Mouse (Mus musculus) forebrain, embryonic 13.5 days (tissue): ENCODE measurements around the gene Fam184a. TPM values are rescaled to one million over a fixed set of nuclear protein-coding genes. Genes with fewer than 3 reads are reported as not detected.
"Not testable (repeated sequence)": the region's sequence is repeated elsewhere in the genome, so short reads cannot be mapped to it uniquely, and the experiment has no call there.

Source experiments
- ATAC-seq: fragments of 200-750 bp; cut with Nextera tagmentation; 2 replicates; pipeline ENCODE4 v1.8.0; 2017
- H3K27ac ChIP-seq: fragments of 300-500 bp; sonication (generic); 2 replicates; pipeline ENCODE4 v1.5.1; 2015; ENCODE audit warnings: inconsistent platforms, mild to moderate bottlenecking, moderate library complexity
- H3K27me3 ChIP-seq: fragments of 300-500 bp; sonication (generic); 2 replicates; pipeline ENCODE4 v1.6.1; 2015; ENCODE audit warnings: mild to moderate bottlenecking, inconsistent platforms
- H3K36me3 ChIP-seq: fragments of 300-500 bp; sonication (generic); 2 replicates; pipeline ENCODE4 v1.6.1; 2015; ENCODE audit warnings: mild to moderate bottlenecking, inconsistent platforms; ENCODE audit not compliant: poor library complexity, severe bottlenecking
- H3K4me1 ChIP-seq: fragments of 300-500 bp; sonication (generic); 2 replicates; pipeline ENCODE4 v1.6.1; 2015; ENCODE audit warnings: inconsistent platforms
- H3K4me2 ChIP-seq: fragments of 300-500 bp; sonication (generic); 2 replicates; pipeline ENCODE4 v1.6.1; 2015; ENCODE audit warnings: inconsistent platforms, mild to moderate bottlenecking, moderate library complexity
- H3K4me3 ChIP-seq: fragments of 300-500 bp; sonication (generic); 2 replicates; pipeline ENCODE4 v1.5.1; 2015; ENCODE audit warnings: mild to moderate bottlenecking, inconsistent platforms
- H3K9ac ChIP-seq: fragments of 300-500 bp; sonication (generic); 2 replicates; pipeline ENCODE4 v1.6.1; 2015; ENCODE audit warnings: mild to moderate bottlenecking, inconsistent platforms
- H3K9me3 ChIP-seq: fragments of 300-500 bp; sonication (generic); replicated peaks from 2 replicates; pipeline ENCODE4 v1.6.1; 2016; ENCODE audit warnings: inconsistent platforms
- WGBS: fragments of 180-500 bp; shearing (Covaris S2); methylation state at CpG from one replicate; pipeline ENCODE4 v1.1.7; 2015; 5-methylcytosine and 5-hydroxymethylcytosine counted together
- polyA plus RNA-seq: library from polyadenylated mRNA; unstranded; fragments of >200 nt; fragmentation: Nextera tagmentation; extraction: Ambion mirVana; gene quantifications from 2 replicates; pipeline ENCODE4 v1.2.1, GENCODE M21; 2015

Fam184a gene
- polyA plus RNA-seq, 1 experiment from 2014 or later, result 4.7 TPM

GRCm38 (mm10) chr10:53687888-53688287, 63.0 kb downstream of the Fam184a start:
- no peak for ATAC-seq
- Histone ChIP-seq H3K27me3 (no peaks in the 10 kb centered on the region), H3K9ac (no peak overlapping the region), H3K9me3 (no peaks in the 10 kb centered on the region), H3K27ac (no peak overlapping the region), H3K4me2 (no peak overlapping the region), H3K4me1 (no peaks in the 10 kb centered on the region), H3K4me3 (no peak overlapping the region), H3K36me3 (no peaks in the 10 kb centered on the region)
- 79% methylated on average over 5 of the region's 5 CpGs for WGBS

GRCm38 (mm10) chr10:53685806-53686205, 65.1 kb downstream of the Fam184a start:
- WGBS, result 88% methylated on average over 3 of the region's 3 CpGs
- Histone ChIP-seq H3K36me3 (no peaks in the 10 kb centered on the region), H3K9me3 (no peaks in the 10 kb centered on the region), H3K4me1 (no peaks in the 10 kb centered on the region), H3K9ac (no peak overlapping the region), H3K4me2 (no peak overlapping the region), H3K4me3 (no peak overlapping the region), H3K27me3 (no peaks in the 10 kb centered on the region), H3K27ac (no peak overlapping the region)
- no peak for ATAC-seq

- Histone ChIP-seq H3K4me2 (no peak overlapping the region), H3K27ac (no peak overlapping the region), H3K36me3 (no peaks in the 10 kb centered on the region), H3K9me3 (no peaks in the 10 kb centered on the region), H3K4me1 (no peaks in the 10 kb centered on the region), H3K4me3 (no peak overlapping the region), H3K9ac (no peak overlapping the region), H3K27me3 (no peaks in the 10 kb centered on the region)
- 78% methylated on average over 5 of the region's 5 CpGs for WGBS
- ATAC-seq, result no peak
Observed at GRCm38 (mm10) chr10:53683226-53683625, 67.7 kb downstream of the Fam184a start.

GRCm38 (mm10) chr10:53679690-53680557, 71.0 kb downstream of the Fam184a start:
- ATAC-seq, result no peak
- WGBS, result 57% methylated on average over 6 of the region's 6 CpGs
- no peaks in the 10 kb centered on the region for H3K9me3 ChIP-seq
- H3K27me3 ChIP-seq, result no peaks in the 10 kb centered on the region
- H3K27ac ChIP-seq, result no peak overlapping the region
- H3K36me3 ChIP-seq, result 0 out of 2 replicates have a peak, but pooled peaks cover 4% of the 10 kb centered on the region
- no peak overlapping the region for H3K4me3 ChIP-seq
- no peaks in the 10 kb centered on the region for H3K4me1 ChIP-seq
- no peak overlapping the region for H3K4me2 ChIP-seq
- H3K9ac ChIP-seq, result no peak overlapping the region

GRCm38 (mm10) chr10:53661788-53662187, 89.1 kb downstream of the Fam184a start:
- Histone ChIP-seq H3K27ac (no peak overlapping the region), H3K9ac (no peak overlapping the region), H3K4me3 (no peak overlapping the region), H3K4me2 (no peak overlapping the region), H3K4me1 (no peaks in the 10 kb centered on the region), H3K36me3 (no peaks in the 10 kb centered on the region), H3K9me3 (no peaks in the 10 kb centered on the region), H3K27me3 (no peaks in the 10 kb centered on the region)
- WGBS, result 83% methylated on average over 4 of the region's 4 CpGs
- no peak for ATAC-seq

- not testable (repeated sequence) for ATAC-seq, H3K4me3 ChIP-seq, H3K27ac ChIP-seq, H3K36me3 ChIP-seq, H3K4me1 ChIP-seq, H3K27me3 ChIP-seq, H3K4me2 ChIP-seq, H3K9ac ChIP-seq, H3K9me3 ChIP-seq
- 86% methylated on average over 5 of the region's 5 CpGs for WGBS
Observed at GRCm38 (mm10) chr10:53654239-53654638, 96.7 kb downstream of the Fam184a start.

GRCm38 (mm10) chr10:53650683-53651082, 100.2 kb downstream of the Fam184a start:
- no peak for ATAC-seq
- no peaks in the 10 kb centered on the region for H3K4me1 ChIP-seq
- H3K4me2 ChIP-seq, result no peak overlapping the region
- no peak overlapping the region for H3K4me3 ChIP-seq
- no peak overlapping the region for H3K9ac ChIP-seq
- H3K9me3 ChIP-seq, result no peaks in the 10 kb centered on the region
- H3K27me3 ChIP-seq, result no peaks in the 10 kb centered on the region
- no peaks in the 10 kb centered on the region for H3K36me3 ChIP-seq
- no peak overlapping the region for H3K27ac ChIP-seq
- 76% methylated on average over 2 of the region's 2 CpGs for WGBS

GRCm38 (mm10) chr10:53641507-53641906, 109.4 kb downstream of the Fam184a start:
- Histone ChIP-seq H3K9ac (no peak overlapping the region), H3K27me3 (no peaks in the 10 kb centered on the region), H3K36me3 (no peaks in the 10 kb centered on the region), H3K4me3 (no peak overlapping the region), H3K27ac (no peak overlapping the region), H3K4me1 (no peaks in the 10 kb centered on the region), H3K4me2 (no peak overlapping the region), H3K9me3 (no peaks in the 10 kb centered on the region)
- ATAC-seq, result peak; percentile 77

- no peaks in the 10 kb centered on the region for H3K27me3 ChIP-seq
- H3K4me3 ChIP-seq, result no peak overlapping the region
- H3K36me3 ChIP-seq, result no peaks in the 10 kb centered on the region
- no peaks in the 10 kb centered on the region for H3K9me3 ChIP-seq
- WGBS, result 89% methylated on average over 13 of the region's 13 CpGs
- H3K27ac ChIP-seq, result no peak overlapping the region
- no peaks in the 10 kb centered on the region for H3K4me1 ChIP-seq
- no peak overlapping the region for H3K9ac ChIP-seq
- H3K4me2 ChIP-seq, result no peak overlapping the region
- ATAC-seq, result no peak
Observed at GRCm38 (mm10) chr10:53635246-53635971, 115.5 kb downstream of the Fam184a start.

GRCm38 (mm10) chr10:53634160-53634559, 116.8 kb downstream of the Fam184a start:
- Histone ChIP-seq H3K36me3 (no peaks in the 10 kb centered on the region), H3K4me1 (no peaks in the 10 kb centered on the region), H3K9ac (no peak overlapping the region), H3K27me3 (no peaks in the 10 kb centered on the region), H3K4me3 (no peak overlapping the region), H3K9me3 (no peaks in the 10 kb centered on the region), H3K27ac (no peak overlapping the region), H3K4me2 (no peak overlapping the region)
- 69% methylated on average over 10 of the region's 10 CpGs for WGBS
- ATAC-seq, result no peak

GRCm38 (mm10) chr10:53630339-53630738, 120.6 kb downstream of the Fam184a start, which contains the start of gene Mcm9:
Gene Mcm9, minus strand, starts transcription at chr10:53630439.
- ATAC-seq, result peak; percentile 0; the same call in 1 of the 2 replicates
- peaks cover 15% of the 10 kb centered on the region for H3K4me1 ChIP-seq
- H3K4me2 ChIP-seq, result peak within 1 kb of the TSS; percentile 56
- WGBS, result 60% methylated on average over 10 of the region's 10 CpGs
- not testable (repeated sequence) for H3K9me3 ChIP-seq, H3K27me3 ChIP-seq, H3K36me3 ChIP-seq
- peak within 1 kb of the TSS; percentile 72 for H3K9ac ChIP-seq
- peak within 1 kb of the TSS; percentile 89 for H3K27ac ChIP-seq
- peak within 1 kb of the TSS; percentile 73 for H3K4me3 ChIP-seq

- no peaks in the 10 kb centered on the region for H3K9me3 ChIP-seq
- peak overlapping the region; percentile 89 for H3K27ac ChIP-seq
- H3K4me3 ChIP-seq, result peak overlapping the region; percentile 73
- peak overlapping the region; percentile 72 for H3K9ac ChIP-seq
- 0% methylated on average over 31 of the region's 35 CpGs for WGBS
- H3K36me3 ChIP-seq, result 0 out of 2 replicates have a peak, but pooled peaks cover under 1% of the 10 kb centered on the region
- peaks cover 15% of the 10 kb centered on the region for H3K4me1 ChIP-seq
- peak overlapping the region; percentile 56 for H3K4me2 ChIP-seq
- H3K27me3 ChIP-seq, result no peaks in the 10 kb centered on the region
- peak; percentile 97 for ATAC-seq
Observed at GRCm38 (mm10) chr10:53629918-53630250, 121.0 kb downstream of the Fam184a start.
